Mouse (Mus musculus): ENCODE results near the gene Olfr1265.

The Olfr1265 gene

DNA sequence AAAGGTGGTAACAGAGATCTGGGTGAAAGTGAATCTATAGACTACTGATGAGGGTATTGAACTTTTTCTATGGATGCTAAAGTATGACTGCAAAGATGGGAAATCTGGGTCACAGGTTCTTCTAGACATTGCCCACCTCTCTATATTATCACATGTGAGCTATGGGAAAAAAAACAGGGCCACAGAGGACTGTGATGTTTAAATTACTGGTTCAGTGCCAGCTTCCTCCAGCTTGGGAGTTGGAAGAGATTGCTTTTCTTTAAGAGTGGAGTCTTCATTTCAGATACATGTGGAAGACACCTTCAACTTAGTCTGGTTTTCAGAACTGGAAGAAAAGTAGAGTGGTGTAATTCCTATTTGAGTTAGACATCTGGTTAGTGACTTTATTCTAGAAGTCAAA lies at the start of gene Olfr1265:
Gene Olfr1265, plus strand, starts transcription at position 301 of the 400 bp plus-strand sequence.
- in situ Hi-C loops (cut with MboI) = no loop called here

GRCm38 (mm10) chr2:89990921-89991320 lies 44.2 kb upstream of the Olfr1265 start, which contains the start of gene Olfr1261:
Olfr1261 (plus strand) TSS chr2:89991221.
- in situ Hi-C loops (cut with MboI) = no loop called here

DNA sequence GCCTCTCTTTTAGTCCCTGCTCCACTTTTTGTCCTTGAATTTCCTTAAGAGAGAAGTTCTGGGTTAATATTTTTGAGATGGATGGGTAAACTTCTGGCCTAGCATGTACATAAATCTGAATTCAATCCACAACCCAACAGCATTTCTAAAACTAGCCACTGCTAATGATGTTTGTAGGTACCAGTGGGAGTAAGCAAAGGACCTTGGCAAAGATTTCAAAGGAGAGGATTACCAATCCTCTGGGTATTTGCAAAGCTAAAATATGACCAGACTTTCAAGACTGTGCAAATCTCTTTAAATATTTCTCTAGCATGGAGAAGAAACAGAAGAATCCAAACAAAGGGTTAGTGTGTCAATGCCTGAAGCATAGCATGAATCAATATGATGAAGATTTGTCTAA lies 35.3 kb upstream of the Olfr1265 start, which contains the start of gene Olfr1262:
Gene Olfr1262, plus strand, starts transcription at position 301 of the 400 bp plus-strand sequence.
- in situ Hi-C loops (cut with MboI) = no loop called here

- in situ Hi-C loops (cut with MboI) = no loop called here
Measured at GRCm38 (mm10) chr2:90011831-90012230, 23.3 kb upstream of the Olfr1265 start, which contains the start of gene Olfr1263. Olfr1263 (plus strand) TSS chr2:90012131.

GRCm38 (mm10) chr2:90025477-90025876 lies 9.7 kb upstream of the Olfr1265 start, which contains the start of gene Olfr1264:
Olfr1264 (minus strand) TSS chr2:90025577.
- in situ Hi-C loops (cut with MboI) = no loop called here

GRCm38 (mm10) chr2:90063494-90063893 lies 28.4 kb downstream of the Olfr1265 start, which contains the start of gene Olfr140:
Olfr140 (minus strand) TSS chr2:90063594.
- in situ Hi-C loops (cut with MboI) = no loop called here

DNA sequence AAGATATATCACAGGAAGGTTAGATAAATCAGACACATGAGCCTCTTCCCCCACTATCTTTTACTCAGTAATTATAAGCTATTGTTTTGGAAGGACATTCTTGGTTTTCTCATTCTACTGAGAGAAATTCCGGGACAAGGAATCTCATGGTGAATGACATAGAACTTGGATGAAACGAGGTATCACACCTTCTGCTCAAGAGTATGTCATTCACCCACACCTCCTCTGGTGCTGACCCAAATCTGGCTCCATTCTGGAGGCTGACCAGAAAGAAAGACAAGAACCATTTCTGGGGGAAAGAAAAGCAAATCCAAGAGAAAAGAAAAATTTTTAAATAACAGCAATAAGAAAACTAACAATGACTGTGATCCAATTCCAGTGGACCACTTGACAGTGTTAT lies 34.9 kb downstream of the Olfr1265 start:
- in situ Hi-C loops (cut with MboI) = no loop called here

All from mature B cell (primary cell).